Mouse (Mus musculus): ENCODE measurements around the gene Capza1. TPM values are rescaled to one million over a fixed set of nuclear protein-coding genes. Genes with fewer than 3 reads are reported as not detected.

Capza1 gene
- polyA plus RNA-seq, 1 experiment = 9.4 TPM

- TF ChIP-seq FLI1 (IDR thresholded peaks at IDR 0.05; ENCODE audit: low read length) (no peak), GATA1 (IDR thresholded peaks at IDR 0.05; ENCODE audit: borderline replicate concordance, low read length) (no peak)
- Histone ChIP-seq H3K4me1 (peaks cover 85% of the 10 kb centered on the region), H3K4me3 (replicated peaks) (no peak overlapping the region)
Observed at GRCm38 (mm10) chr3:104791671-104792070, 72.6 kb downstream of the Capza1 start.

DNA sequence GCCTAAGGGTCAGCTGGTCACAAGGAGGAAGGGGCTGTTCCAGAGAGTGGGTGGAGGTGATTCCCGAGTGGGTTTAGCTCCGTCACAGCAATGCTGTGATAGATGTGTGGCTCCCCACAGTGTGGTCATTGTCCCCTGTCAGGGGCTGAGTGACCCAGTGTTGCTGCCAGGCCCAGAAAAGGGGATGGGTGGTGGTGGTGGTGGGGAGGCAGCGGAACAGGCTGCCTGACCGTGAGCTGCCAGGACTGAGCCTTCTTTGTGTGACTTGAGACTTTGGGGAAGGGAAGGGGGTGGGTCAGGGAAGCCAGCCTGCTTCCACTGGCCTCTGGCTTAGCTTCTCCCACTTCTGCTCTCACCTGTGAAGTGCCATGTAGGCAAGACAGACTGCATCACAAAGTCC is 73.3 kb downstream of the Capza1 start:
- Histone ChIP-seq H3K36me3 (replicated peaks; ENCODE audit: low read length) (peaks cover 50% of the 10 kb centered on the region), H3K9me3 (no peaks in the 10 kb centered on the region), H3K27me3 (replicated peaks) (peaks cover 2% of the 10 kb centered on the region), H3K4me1 (peaks cover 84% of the 10 kb centered on the region), H3K4me3 (replicated peaks) (peak overlapping the region; percentile 92)
- TF ChIP-seq FLI1 (IDR thresholded peaks at IDR 0.05; ENCODE audit: low read length) = no peak
- TF ChIP-seq GATA1 (IDR thresholded peaks at IDR 0.05; ENCODE audit: borderline replicate concordance, low read length) = no peak

More at GRCm38 (mm10) chr3:104791671-104792070, 72.6 kb downstream of the Capza1 start:
- Histone ChIP-seq H3K36me3 (replicated peaks; ENCODE audit: low read length) (peaks cover 56% of the 10 kb centered on the region), H3K27me3 (replicated peaks) (peaks cover 2% of the 10 kb centered on the region), H3K9me3 (no peaks in the 10 kb centered on the region)

GRCm38 (mm10) chr3:104790401-104790937 is 73.8 kb downstream of the Capza1 start:
- TF ChIP-seq GATA1 (IDR thresholded peaks at IDR 0.05; ENCODE audit: borderline replicate concordance, low read length) = no peak
- TF ChIP-seq FLI1 (IDR thresholded peaks at IDR 0.05; ENCODE audit: low read length) = no peak
- peaks cover 44% of the 10 kb centered on the region for H3K36me3 ChIP-seq (replicated peaks; ENCODE audit: low read length)
- H3K4me1 ChIP-seq = peaks cover 79% of the 10 kb centered on the region
- H3K9me3 ChIP-seq = no peaks in the 10 kb centered on the region
- H3K4me3 ChIP-seq (replicated peaks) = peak overlapping the region; percentile 92
- peaks cover 5% of the 10 kb centered on the region for H3K27me3 ChIP-seq (replicated peaks)

GRCm38 (mm10) chr3:104789822-104790221 is 74.5 kb downstream of the Capza1 start:
- peaks cover 38% of the 10 kb centered on the region for H3K36me3 ChIP-seq (replicated peaks; ENCODE audit: low read length)
- peak overlapping the region; percentile 92 for H3K4me3 ChIP-seq (replicated peaks)
- H3K9me3 ChIP-seq = no peaks in the 10 kb centered on the region
- H3K4me1 ChIP-seq = peaks cover 78% of the 10 kb centered on the region
- peaks cover 6% of the 10 kb centered on the region for H3K27me3 ChIP-seq (replicated peaks)
- TF ChIP-seq FLI1 (IDR thresholded peaks at IDR 0.05; ENCODE audit: low read length) (no peak), GATA1 (IDR thresholded peaks at IDR 0.05; ENCODE audit: borderline replicate concordance, low read length) (no peak)

GRCm38 (mm10) chr3:104789312-104789605 is 75.0 kb downstream of the Capza1 start:
- Histone ChIP-seq H3K9me3 (no peaks in the 10 kb centered on the region), H3K4me3 (replicated peaks) (peak overlapping the region; percentile 92), H3K36me3 (replicated peaks; ENCODE audit: low read length) (peaks cover 33% of the 10 kb centered on the region), H3K27me3 (replicated peaks) (peaks cover 6% of the 10 kb centered on the region), H3K4me1 (peaks cover 78% of the 10 kb centered on the region)
- TF ChIP-seq GATA1 (IDR thresholded peaks at IDR 0.05; ENCODE audit: borderline replicate concordance, low read length) (no peak), FLI1 (IDR thresholded peaks at IDR 0.05; ENCODE audit: low read length) (no peak)

DNA sequence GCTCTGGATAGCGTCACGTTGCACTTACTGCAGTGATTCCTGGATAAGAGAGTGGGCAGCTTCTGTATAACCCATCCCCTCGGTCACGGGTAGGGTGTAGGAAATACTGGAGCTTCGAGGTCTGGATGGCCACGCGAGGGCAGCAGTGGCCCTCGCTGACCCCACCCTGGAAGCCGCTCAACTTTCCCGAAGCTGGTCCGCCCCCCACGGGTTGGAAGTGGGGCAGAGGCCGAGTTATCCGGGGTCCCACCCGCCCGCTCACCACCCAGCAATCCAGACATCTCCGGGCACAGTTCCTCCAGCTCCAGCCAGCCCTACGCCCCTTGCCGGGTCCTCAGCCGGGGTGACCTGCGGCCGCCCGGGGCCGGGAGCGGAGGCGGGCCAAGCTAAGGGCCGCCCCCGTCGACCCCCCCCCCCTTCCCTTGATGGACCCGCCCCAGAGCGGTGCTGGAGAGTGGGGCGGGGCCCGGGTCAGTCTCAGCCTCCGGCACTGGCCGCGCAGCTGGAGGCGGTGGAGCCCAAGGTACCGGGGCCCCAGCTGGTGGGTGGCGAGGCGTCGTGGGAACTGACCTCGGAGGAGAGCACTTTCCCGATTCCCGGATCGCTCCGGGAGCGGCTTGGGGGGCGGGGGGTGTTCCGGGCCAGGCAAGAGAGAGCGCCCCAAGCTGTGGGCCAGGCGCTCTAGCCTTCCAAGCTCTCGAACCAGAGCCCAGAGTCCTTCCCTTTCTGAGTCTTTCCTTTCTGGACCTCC is 75.6 kb downstream of the Capza1 start:
- Histone ChIP-seq H3K27me3 (replicated peaks) (peaks cover 8% of the 10 kb centered on the region), H3K4me1 (peaks cover 78% of the 10 kb centered on the region), H3K36me3 (replicated peaks; ENCODE audit: low read length) (peaks cover 28% of the 10 kb centered on the region), H3K9me3 (no peaks in the 10 kb centered on the region), H3K4me3 (replicated peaks) (peak overlapping the region; percentile 92)
- TF ChIP-seq FLI1 (IDR thresholded peaks at IDR 0.05; ENCODE audit: low read length) (no peak), GATA1 (IDR thresholded peaks at IDR 0.05; ENCODE audit: borderline replicate concordance, low read length) (no peak)

GRCm38 (mm10) chr3:104788075-104788474 is 76.2 kb downstream of the Capza1 start, which contains the start of gene Rhoc:
Rhoc (plus strand) TSS chr3:104788375.
- Histone ChIP-seq H3K9me3 (no peaks in the 10 kb centered on the region), H3K4me1 (peaks cover 78% of the 10 kb centered on the region), H3K27me3 (replicated peaks) (peaks cover 15% of the 10 kb centered on the region), H3K36me3 (replicated peaks; ENCODE audit: low read length) (peaks cover 21% of the 10 kb centered on the region), H3K4me3 (replicated peaks) (peak within 1 kb of the TSS; percentile 92)
- TF ChIP-seq GATA1 (IDR thresholded peaks at IDR 0.05; ENCODE audit: borderline replicate concordance, low read length) = no peak
- no peak for TF ChIP-seq FLI1 (IDR thresholded peaks at IDR 0.05; ENCODE audit: low read length)

GRCm38 (mm10) chr3:104785284-104785683 is 79.0 kb downstream of the Capza1 start:
- H3K4me1 ChIP-seq = peaks cover 74% of the 10 kb centered on the region
- H3K9me3 ChIP-seq = no peaks in the 10 kb centered on the region
- no peak overlapping the region for H3K4me3 ChIP-seq (replicated peaks)
- TF ChIP-seq FLI1 (IDR thresholded peaks at IDR 0.05; ENCODE audit: low read length) (no peak), GATA1 (IDR thresholded peaks at IDR 0.05; ENCODE audit: borderline replicate concordance, low read length) (no peak)
- no peaks in the 10 kb centered on the region for H3K36me3 ChIP-seq (replicated peaks; ENCODE audit: low read length)
- peaks cover 43% of the 10 kb centered on the region for H3K27me3 ChIP-seq (replicated peaks)

- no peak overlapping the region for H3K4me3 ChIP-seq (replicated peaks)
- TF ChIP-seq GATA1 (IDR thresholded peaks at IDR 0.05; ENCODE audit: borderline replicate concordance, low read length) (no peak), FLI1 (IDR thresholded peaks at IDR 0.05; ENCODE audit: low read length) (no peak)
- H3K4me1 ChIP-seq = peaks cover 72% of the 10 kb centered on the region
- no peaks in the 10 kb centered on the region for H3K36me3 ChIP-seq (replicated peaks; ENCODE audit: low read length)
- no peaks in the 10 kb centered on the region for H3K9me3 ChIP-seq
- peaks cover 55% of the 10 kb centered on the region for H3K27me3 ChIP-seq (replicated peaks)
Observed at GRCm38 (mm10) chr3:104783971-104784500, 80.3 kb downstream of the Capza1 start.

- Histone ChIP-seq H3K27me3 (replicated peaks) (peaks cover 71% of the 10 kb centered on the region), H3K4me1 (peaks cover 64% of the 10 kb centered on the region), H3K4me3 (replicated peaks) (peak overlapping the region; percentile 91), H3K36me3 (replicated peaks; ENCODE audit: low read length) (no peaks in the 10 kb centered on the region), H3K9me3 (no peaks in the 10 kb centered on the region)
- no peak for TF ChIP-seq FLI1 (IDR thresholded peaks at IDR 0.05; ENCODE audit: low read length)
- TF ChIP-seq GATA1 (IDR thresholded peaks at IDR 0.05; ENCODE audit: borderline replicate concordance, low read length) = no peak
Observed at GRCm38 (mm10) chr3:104782061-104782681, 82.1 kb downstream of the Capza1 start.
